Mouse (Mus musculus): ENCODE data around the gene Hoxb2. TPM values are rescaled to one million over a fixed set of nuclear protein-coding genes. Genes with fewer than 3 reads are reported as not detected.
A peak's percentile ranks its signal among the peaks of the same experiment; 100 is the strongest.

The Hoxb2 gene
- polyA plus RNA-seq, 1 experiment from 2014 or later, result 7.5 TPM

MicroRNAs encoded within 50 kb of the gene (microRNA counts, 519-probe panel; counts per million panel counts)
- microRNA mmu-miR-10a, result 2,755 counts per million, percentile 60 among the panel's probes with 10 or more counts

Small RNA genes lying within 50 kb of the gene (microRNA-seq; reads per million reads assigned to microRNA genes)
- 2,832 reads per million, percentile 85 among the genes with 10 or more reads in this experiment for gene Mir10a (ENCODE audit: borderline number of aligned reads)

Other genes with a start within 250 kb of the Hoxb2 start
- 0.47 TPM in 1 of 2 replicates, not detected in the other for gene Calcoco2, start 238.6 kb upstream of the Hoxb2 start, polyA plus RNA-seq (2014; fragmentation: Nextera tagmentation; extraction: Ambion mirVana)
- gene Ttll6, start 216.7 kb upstream of the Hoxb2 start, polyA plus RNA-seq (2014; fragmentation: Nextera tagmentation; extraction: Ambion mirVana), result 0.30 and 0.96 TPM in 2 replicates
- not detected in 2 replicates for gene Hoxb13, start 156.2 kb upstream of the Hoxb2 start, polyA plus RNA-seq (2014; fragmentation: Nextera tagmentation; extraction: Ambion mirVana)
- gene Hoxb9, start 79.1 kb upstream of the Hoxb2 start, polyA plus RNA-seq (2014; fragmentation: Nextera tagmentation; extraction: Ambion mirVana), result 0.10 TPM in 1 of 2 replicates, not detected in the other
- not detected in 2 replicates for gene Hoxb8, start 68.6 kb upstream of the Hoxb2 start, polyA plus RNA-seq (2014; fragmentation: Nextera tagmentation; extraction: Ambion mirVana)
- gene Hoxb7, start 63.9 kb upstream of the Hoxb2 start, polyA plus RNA-seq (2014; fragmentation: Nextera tagmentation; extraction: Ambion mirVana), result 0.39 and 0.42 TPM in 2 replicates
- 0.22 and 0.97 TPM in 2 replicates for gene Hoxb6, start 58.0 kb upstream of the Hoxb2 start, polyA plus RNA-seq (2014; fragmentation: Nextera tagmentation; extraction: Ambion mirVana)
- gene Hoxb5, start 47.2 kb upstream of the Hoxb2 start, polyA plus RNA-seq (2014; fragmentation: Nextera tagmentation; extraction: Ambion mirVana), result 1.8 and 2.4 TPM in 2 replicates
- 0.62 and 0.70 TPM in 2 replicates for gene Hoxb4, start 32.3 kb upstream of the Hoxb2 start, polyA plus RNA-seq (2014; fragmentation: Nextera tagmentation; extraction: Ambion mirVana)
- 0.81 and 1.1 TPM in 2 replicates for gene Hoxb3, start 27.2 kb upstream of the Hoxb2 start, polyA plus RNA-seq (2014; fragmentation: Nextera tagmentation; extraction: Ambion mirVana)
- gene Hoxb1, start 15.2 kb downstream of the Hoxb2 start, polyA plus RNA-seq (2014; fragmentation: Nextera tagmentation; extraction: Ambion mirVana), result 0.13 TPM in 1 of 2 replicates, not detected in the other
- gene Skap1, start 114.1 kb downstream of the Hoxb2 start, polyA plus RNA-seq (2014; fragmentation: Nextera tagmentation; extraction: Ambion mirVana), result 1.5 and 2.3 TPM in 2 replicates

Measured in embryonic facial prominence, embryonic 14.5 days (tissue).